In genomic region chr7:127993341-127993977, GRCm38 (mm10) we compare ENCODE assay signal across 7 mouse cellular contexts. TPM values are rescaled to one million over a fixed set of nuclear protein-coding genes. Genes with fewer than 3 reads are reported as not detected.
DNase-seq lines count a peak whose midpoint lies in the region; ATAC-seq and TF ChIP-seq lines count a peak whose summit lies in the region.

TSS of gene Pycard (minus strand) at chr7:127993867.

- no peaks in the 10 kb centered on the region for H3K27me3 ChIP-seq in CH12.LX (replicated peaks)
- H3K27me3 ChIP-seq in embryonic facial prominence, embryonic 11.5 days (ENCODE audit: control insufficient read depth, insufficient read depth, low read length) = no peaks in the 10 kb centered on the region
- H3K27me3 ChIP-seq in midbrain, embryonic 11.5 days (ENCODE audit: control insufficient read depth, insufficient read depth, low read length) = no peaks in the 10 kb centered on the region
- H3K27me3 ChIP-seq in stomach, embryonic 15.5 days (replicated peaks) = no peaks in the 10 kb centered on the region

- dilution Hi-C loops in CH12.LX (cut with MboI; ENCODE audit: extremely low pct_ligation_motif_present, extremely low pct_unique_long_range_greater_than_20kb, low sequenced_read_pairs) = no loop called here

- in situ Hi-C loops in CH12.LX (cut with MboI; ENCODE audit: low pct_ligation_motif_present, low pct_unique_long_range_greater_than_20kb, low sequenced_read_pairs) = loop anchor here (10.0 kb wide), 1 partner anchor 211 kb away; the partner anchor contains the start of gene Cox6a2

- peak within 1 kb of the TSS; percentile 46; the same call in 1 of the 2 replicates for H3K9ac ChIP-seq in CH12.LX (ENCODE audit: insufficient read depth, low read depth)
- H3K9ac ChIP-seq in embryonic facial prominence, embryonic 11.5 days (replicated peaks; ENCODE audit: low read length) = peak within 1 kb of the TSS; percentile 39
- peak within 1 kb of the TSS; percentile 40; the same call in 1 of the 2 replicates for H3K9ac ChIP-seq in midbrain, embryonic 11.5 days (ENCODE audit: low read length)
- H3K9ac ChIP-seq in stomach, embryonic 15.5 days = peak within 1 kb of the TSS; percentile 27; the same call in 1 of the 2 replicates

- no peaks in the 10 kb centered on the region for H3K9me3 ChIP-seq in CH12.LX (replicated peaks; ENCODE audit: low read length)
- H3K9me3 ChIP-seq in embryonic facial prominence, embryonic 11.5 days (replicated peaks; ENCODE audit: control insufficient read depth, low read length) = no peaks in the 10 kb centered on the region
- H3K9me3 ChIP-seq in midbrain, embryonic 11.5 days (ENCODE audit: control insufficient read depth, low read length) = no peaks in the 10 kb centered on the region
- no peaks in the 10 kb centered on the region for H3K9me3 ChIP-seq in stomach, embryonic 15.5 days

- 19% methylated on average over 18 of the region's 18 CpGs for WGBS in embryonic facial prominence, embryonic 11.5 days
- WGBS in large intestine, adult 2 months = 2% methylated on average over 18 of the region's 18 CpGs
- 24% methylated on average over 18 of the region's 18 CpGs for WGBS in midbrain, embryonic 11.5 days
- 10% methylated on average over 18 of the region's 18 CpGs for WGBS in stomach, embryonic 15.5 days

- no peak for TF ChIP-seq RAD21 in CH12.LX (IDR thresholded peaks at IDR 0.05; ENCODE audit: low read depth, low read length)

- peak; percentile 59 for TF ChIP-seq POLR2A in CH12.LX (IDR thresholded peaks at IDR 0.05; ENCODE audit: low read depth, low read length)

- H3K4me3 ChIP-seq in CH12.LX (replicated peaks in 1 of 3; ENCODE audit: low read depth in 2 of 3, low read length in 2 of 3, poor library complexity in 1 of 3) = peak within 1 kb of the TSS; percentile 26 to 54 (median 35)
- H3K4me3 ChIP-seq in embryonic facial prominence, embryonic 11.5 days (ENCODE audit: low read depth, low read length) = no peak within 1 kb of the TSS
- H3K4me3 ChIP-seq in midbrain, embryonic 11.5 days (ENCODE audit: low read depth, low read length) = no peak within 1 kb of the TSS
- peak within 1 kb of the TSS; percentile 44 for H3K4me3 ChIP-seq in stomach, embryonic 15.5 days (replicated peaks)

- DNase-seq in 416B (ENCODE audit: low read depth) (peak; percentile 88), CH12.LX (ENCODE audit: extremely low read depth) (peak; percentile 46)
- DNase-seq in embryonic facial prominence, embryonic 11.5 days (ENCODE audit: low spot score) = peak; percentile 31
- DNase-seq in heart, postnatal 25 days (ENCODE audit: low spot score) = peak; percentile 36
- DNase-seq in large intestine, adult 2 months (ENCODE audit: low read depth, low spot score) = peak; percentile 85
- DNase-seq in midbrain, embryonic 11.5 days (ENCODE audit: low spot score, missing footprints) = no peak

- intact Hi-C loops in heart, postnatal 25 days (cut with DNase I) = no loop called here

- H3K4me2 ChIP-seq in CH12.LX (ENCODE audit: insufficient read depth, low read depth, poor library complexity, severe bottlenecking) = peak within 1 kb of the TSS; percentile 48
- peak within 1 kb of the TSS; percentile 29 for H3K4me2 ChIP-seq in embryonic facial prominence, embryonic 11.5 days (ENCODE audit: low read depth, low read length)
- H3K4me2 ChIP-seq in midbrain, embryonic 11.5 days = peak within 1 kb of the TSS; percentile 17; the same call in 1 of the 2 replicates
- H3K4me2 ChIP-seq in stomach, embryonic 15.5 days = peak within 1 kb of the TSS; percentile 63

- H3K36me3 ChIP-seq in CH12.LX (replicated peaks in 1 of 2; ENCODE audit: control insufficient read depth in 1 of 2, insufficient read depth in 1 of 2, low read length in 1 of 2) = peaks cover 5 to 74% of the 10 kb centered on the region in 2 experiments
- H3K36me3 ChIP-seq in embryonic facial prominence, embryonic 11.5 days (replicated peaks; ENCODE audit: control insufficient read depth, insufficient read depth, low read depth, low read length) = no peaks in the 10 kb centered on the region; the same call in 1 of the 2 replicates
- no peaks in the 10 kb centered on the region for H3K36me3 ChIP-seq in midbrain, embryonic 11.5 days (ENCODE audit: control insufficient read depth, insufficient read depth, low read length)
- peaks cover 4% of the 10 kb centered on the region; the same call in 1 of the 2 replicates for H3K36me3 ChIP-seq in stomach, embryonic 15.5 days

- ATAC-seq in embryonic facial prominence, embryonic 11.5 days (replicated peaks; ENCODE audit: insufficient number of reproducible peaks, low FRiP score, low TSS enrichment, low read depth) = no peak
- ATAC-seq in midbrain, embryonic 11.5 days (ENCODE audit: low FRiP score) = no peak
- ATAC-seq in stomach, embryonic 15.5 days (ENCODE audit: insufficient read depth, low FRiP score, low read depth) = peak; percentile 68

- peaks cover 2 to 21% of the 10 kb centered on the region in 2 experiments; a peak in 3 of 4 replicates for H3K4me1 ChIP-seq in CH12.LX (ENCODE audit: control insufficient read depth in 1 of 2, insufficient read depth in 2 of 2)
- H3K4me1 ChIP-seq in embryonic facial prominence, embryonic 11.5 days (ENCODE audit: control insufficient read depth, insufficient read depth, low read length) = no peaks in the 10 kb centered on the region
- no peaks in the 10 kb centered on the region for H3K4me1 ChIP-seq in midbrain, embryonic 11.5 days (ENCODE audit: control insufficient read depth, insufficient read depth, low read length)
- no peaks in the 10 kb centered on the region; the same call in 1 of the 2 replicates for H3K4me1 ChIP-seq in stomach, embryonic 15.5 days

- TF ChIP-seq CTCF in CH12.LX (conservative IDR thresholded peaks at IDR 0.05 in 1 of 2, IDR thresholded peaks at IDR 0.05 in 1 of 2; ENCODE audit: low read depth in 2 of 2, low read length in 2 of 2) = no peak

- H3K79me2 ChIP-seq in CH12.LX (replicated peaks; ENCODE audit: control insufficient read depth, extremely low read depth, insufficient read depth, poor library complexity, severe bottlenecking) = no peaks in the 10 kb centered on the region

- H3K27ac ChIP-seq in CH12.LX (ENCODE audit: insufficient read depth, low read depth) = 0 out of 2 replicates have a peak within 1 kb of the TSS, but pooled peaks have one; percentile 23
- H3K27ac ChIP-seq in embryonic facial prominence, embryonic 11.5 days (replicated peaks; ENCODE audit: low read depth, low read length) = no peak within 1 kb of the TSS
- no peak within 1 kb of the TSS for H3K27ac ChIP-seq in midbrain, embryonic 11.5 days (ENCODE audit: low read depth, low read length)
- H3K27ac ChIP-seq in stomach, embryonic 15.5 days = peak within 1 kb of the TSS; percentile 84

- no peak for TF ChIP-seq EP300 in CH12.LX (IDR thresholded peaks at IDR 0.05; ENCODE audit: low read length)

TF ChIP-seq in CH12.LX, 34 proteins besides CTCF, POLR2A, EP300 and RAD21:
- peak; percentile 69; the same call in 1 of the 2 replicates for TF ChIP-seq TCF12 (IDR thresholded peaks at IDR 0.05; ENCODE audit: low read depth, low read length)
- TF ChIP-seq USF1 (IDR thresholded peaks at IDR 0.05; ENCODE audit: low read depth, low read length) = peak; percentile 16; the same call in 1 of the 2 replicates
- peak; percentile 61 for TF ChIP-seq IRF4 (IDR thresholded peaks at IDR 0.05; ENCODE audit: low read depth, low read length)
- peak; percentile 40; the same call in 1 of the 2 replicates for TF ChIP-seq CHD2 (IDR thresholded peaks at IDR 0.05; ENCODE audit: low read length)
- TF ChIP-seq SMC3 (IDR thresholded peaks at IDR 0.05; ENCODE audit: low read depth, low read length) = no peak
- peak; percentile 64 for TF ChIP-seq HCFC1 (IDR thresholded peaks at IDR 0.05; ENCODE audit: low read depth, low read length)
- no peak; the same call in 1 of the 2 replicates for TF ChIP-seq ZMIZ1 (IDR thresholded peaks at IDR 0.05; ENCODE audit: low read depth, low read length)
- TF ChIP-seq KAT2A (IDR thresholded peaks at IDR 0.05; ENCODE audit: insufficient replicate concordance, low read length) = no peak
- TF ChIP-seq MAZ (IDR thresholded peaks at IDR 0.05; ENCODE audit: low read depth, low read length) = peak; percentile 69; the same call in 1 of the 2 replicates
- peak; percentile 3; the same call in 1 of the 2 replicates for TF ChIP-seq POLR2AphosphoS2 (IDR thresholded peaks at IDR 0.05; ENCODE audit: low read depth, low read length)
- TF ChIP-seq ETS1 (conservative IDR thresholded peaks at IDR 0.05; ENCODE audit: low read depth, low read length) = 0 out of 2 replicates have a peak, but pooled peaks have one; percentile 32
- no peak for TF ChIP-seq JUN (IDR thresholded peaks at IDR 0.05; ENCODE audit: insufficient read depth, low read depth, low read length)
- TF ChIP-seq ELF1 (IDR thresholded peaks at IDR 0.05; ENCODE audit: low read depth, low read length) = peak; percentile 92
- TF ChIP-seq MAFK (IDR thresholded peaks at IDR 0.05; ENCODE audit: insufficient replicate concordance, low read length) = no peak
- TF ChIP-seq PAX5 (IDR thresholded peaks at IDR 0.05; ENCODE audit: low read length) = no peak
- TF ChIP-seq GABPA (IDR thresholded peaks at IDR 0.05; ENCODE audit: insufficient replicate concordance, low read depth, low read length) = no peak
- 0 out of 2 replicates have a peak, but pooled peaks have one; percentile 19 for TF ChIP-seq BHLHE40 (IDR thresholded peaks at IDR 0.05; ENCODE audit: low read depth, low read length)
- TF ChIP-seq MXI1 (IDR thresholded peaks at IDR 0.05; ENCODE audit: low read depth, low read length) = peak; percentile 58; the same call in 1 of the 2 replicates
- TF ChIP-seq SIN3A (IDR thresholded peaks at IDR 0.05; ENCODE audit: low read length) = peak; percentile 74; the same call in 1 of the 2 replicates

RNA-seq across cellular contexts. Expression of gene Pycard, which starts in this region (rescaled TPM):
- total RNA-seq in CH12.LX (2012; rRNA removed) (51.1 and 52.5 TPM in 2 replicates), CH12.LX (2014; rRNA removed) (5.1 and 5.3 TPM in 2 replicates)
- polyA plus RNA-seq in CH12.LX (2012; ENCODE audit: insufficient read length, low read depth) = 8.1 and 10.3 TPM in 2 replicates
- 7.3 TPM in 2 replicates for polyA plus RNA-seq in embryonic facial prominence, embryonic 11.5 days (2014; fragmentation: Nextera tagmentation; extraction: Ambion mirVana)
- total RNA-seq in heart, postnatal 25 days (2021) = 10 to 100 TPM; 10.3 to 10.9 TPM
- polyA plus RNA-seq in large intestine, adult 2 months (2012; rRNA removed) = 928 and 1,122 TPM in 2 replicates
- polyA plus RNA-seq in midbrain, embryonic 11.5 days (2014; fragmentation: Nextera tagmentation; extraction: Ambion mirVana) = 5.5 and 6.7 TPM in 2 replicates
- polyA plus RNA-seq in stomach, embryonic 15.5 days (2015; fragmentation: Nextera tagmentation; extraction: Ambion mirVana) = 177 and 185 TPM in 2 replicates

Comparison
In these comparisons a context has a peak if more than half of its experiments do, and no peak if none do; other contexts are left out.
1. RNA of gene Pycard (polyA plus RNA-seq): 928 to 1,122 TPM in large intestine, adult 2 months and 177 to 185 TPM in stomach, embryonic 15.5 days; 8.1 to 10.3 TPM in CH12.LX, 7.3 TPM in embryonic facial prominence, embryonic 11.5 days and 5.5 to 6.7 TPM in midbrain, embryonic 11.5 days; every median in the first group is over 10 times any median in the second.
2. H3K27ac ChIP-seq: peak in CH12.LX (single experiment) and stomach, embryonic 15.5 days (single experiment); none in embryonic facial prominence, embryonic 11.5 days (single experiment) and midbrain, embryonic 11.5 days (single experiment).
3. H3K4me3 ChIP-seq: peak in CH12.LX (3 of 3) and stomach, embryonic 15.5 days (single experiment); none in embryonic facial prominence, embryonic 11.5 days (single experiment) and midbrain, embryonic 11.5 days (single experiment).
4. Peak in every context shown above with its lines, with median percentiles within 50 percentile points of each other: H3K4me2 ChIP-seq and H3K9ac ChIP-seq.